Mouse (Mus musculus): ENCODE measurements around the gene Mettl9.

Mettl9 gene

GRCm38 (mm10) chr7:121111321-121111720, 77.1 kb downstream of the Mettl9 start:
- no peak for DNase-seq

DNA sequence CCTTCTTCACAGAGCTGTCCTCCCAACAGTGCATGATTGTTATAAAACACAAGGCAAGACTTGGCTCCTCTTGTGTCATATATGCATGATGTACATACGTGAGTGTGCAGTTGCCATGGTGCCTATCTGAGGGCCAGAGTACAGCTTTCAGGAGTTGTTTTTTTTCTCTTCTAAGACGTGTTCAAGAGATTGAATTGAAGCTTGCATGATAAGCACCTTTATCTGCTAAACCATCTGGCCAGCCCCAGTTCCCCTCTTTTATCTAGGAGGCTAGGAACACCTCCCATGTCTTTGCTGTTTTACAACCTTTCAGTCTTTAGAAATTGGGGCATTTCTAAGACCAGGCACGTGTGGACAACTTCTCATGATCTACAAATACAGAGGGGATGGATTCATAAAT, 77.5 kb downstream of the Mettl9 start:
- no peak for DNase-seq

- peak; percentile 47 to 89 for DNase-seq
Observed at GRCm38 (mm10) chr7:121120143-121120818, 86.0 kb downstream of the Mettl9 start.
